Mouse (Mus musculus) right cerebral cortex, postnatal 10 days (tissue): Measurements from ENCODE around the gene Fntb.
"Not testable (repeated sequence)": the region's sequence is repeated elsewhere in the genome, so short reads cannot be mapped to it uniquely, and the experiment has no call there.

Experiments
- DNase-seq, 2 experiments: peaks; one replicate each; pipeline ENCODE4 v3.0.0; 2021; ENCODE audit warnings: low spot score in 2 of 2

The Fntb gene

DNA sequence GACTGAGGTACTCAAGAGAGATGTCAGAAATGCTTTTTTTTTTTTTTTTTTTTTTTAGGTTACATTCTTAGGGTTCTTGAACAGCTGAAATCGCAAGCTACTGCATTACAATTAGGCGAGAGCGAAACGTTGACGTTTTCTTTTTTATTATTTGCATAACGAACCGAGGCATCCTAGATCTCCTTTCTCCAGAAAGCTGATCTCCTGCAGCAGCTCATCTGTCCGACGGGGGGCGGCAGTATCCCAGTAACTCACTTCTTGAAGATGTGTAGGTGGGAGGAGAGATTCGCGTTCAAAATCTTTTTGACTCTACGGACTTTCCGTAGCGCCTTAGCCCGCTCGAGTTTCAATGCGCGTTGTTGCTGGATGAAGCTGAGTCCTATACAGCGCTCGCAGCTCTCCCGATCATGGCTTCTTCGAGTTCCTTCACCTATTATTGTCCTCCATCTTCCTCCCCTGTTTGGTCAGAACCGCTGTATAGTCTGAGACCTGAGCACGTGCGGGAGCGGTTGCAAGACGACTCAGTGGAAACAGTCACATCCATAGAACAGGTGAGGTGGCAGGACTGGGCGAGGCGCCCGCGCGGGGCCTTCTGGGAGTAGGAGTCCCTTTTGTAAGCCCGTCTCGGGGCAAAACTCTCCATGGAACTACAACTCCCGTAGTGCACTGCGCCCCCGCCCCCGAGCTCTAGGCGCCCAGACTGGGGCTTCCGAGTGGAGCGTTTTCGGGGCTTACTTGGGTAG is 71.9 kb downstream of the Fntb start:
- DNase-seq: peak; percentile 98 to 99

DNA sequence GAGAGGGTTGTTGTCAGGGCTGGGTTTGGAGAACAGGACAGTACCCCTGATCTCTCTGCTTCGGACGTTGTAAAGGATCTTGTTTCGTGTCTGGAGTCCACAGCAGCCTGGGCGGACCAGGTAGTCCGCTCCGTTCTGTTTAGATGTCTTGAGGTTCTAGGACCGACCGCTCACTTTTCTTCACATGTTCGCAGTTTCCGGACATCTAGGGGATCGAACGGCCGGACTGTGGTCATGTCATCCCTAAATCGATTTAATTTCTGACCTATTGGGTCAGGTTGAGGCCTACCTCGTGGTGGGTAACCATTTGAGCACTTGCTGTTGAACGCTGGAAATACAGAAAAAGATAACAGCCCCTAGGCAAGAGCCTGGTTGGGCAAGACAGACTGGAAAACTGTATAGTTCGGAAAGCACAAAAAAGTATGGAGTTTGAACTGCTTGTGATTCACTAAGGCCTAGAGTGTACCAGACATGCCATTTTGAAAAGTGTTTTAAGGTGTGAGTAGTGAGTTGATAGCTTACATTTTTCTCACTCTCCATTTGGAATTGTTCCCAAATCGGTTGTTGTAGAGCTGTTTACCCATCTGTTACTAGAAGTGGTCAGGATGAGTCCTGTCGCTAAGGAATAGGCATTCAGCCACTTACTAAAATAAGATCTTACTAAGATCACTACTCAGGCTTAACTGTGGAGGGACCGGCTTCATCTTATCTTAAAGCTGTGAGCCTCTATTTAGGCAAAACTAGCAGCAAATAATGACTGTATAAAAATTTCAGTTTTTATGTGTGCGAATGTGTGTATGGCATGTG is 72.7 kb downstream of the Fntb start:
- DNase-seq: no peak

DNA sequence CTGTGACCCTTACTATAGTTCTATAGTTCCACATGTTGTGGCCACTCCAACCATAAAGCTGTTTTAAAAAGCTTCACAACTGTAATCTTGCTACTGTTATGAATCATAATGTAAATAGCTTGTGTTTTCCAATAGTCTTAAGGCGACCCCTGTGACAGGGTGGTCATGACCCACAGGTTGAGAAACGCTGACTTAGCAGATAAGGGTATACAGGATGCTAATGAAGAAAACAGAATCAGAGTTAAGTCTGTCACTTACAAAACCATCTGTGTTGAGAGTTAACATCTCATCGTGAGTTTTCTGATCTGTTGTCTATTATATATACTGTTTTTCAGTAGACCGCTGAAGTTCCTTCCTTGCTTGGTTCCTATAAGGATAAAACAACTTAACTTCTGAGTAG is 73.9 kb downstream of the Fntb start:
- no peak for DNase-seq

DNA sequence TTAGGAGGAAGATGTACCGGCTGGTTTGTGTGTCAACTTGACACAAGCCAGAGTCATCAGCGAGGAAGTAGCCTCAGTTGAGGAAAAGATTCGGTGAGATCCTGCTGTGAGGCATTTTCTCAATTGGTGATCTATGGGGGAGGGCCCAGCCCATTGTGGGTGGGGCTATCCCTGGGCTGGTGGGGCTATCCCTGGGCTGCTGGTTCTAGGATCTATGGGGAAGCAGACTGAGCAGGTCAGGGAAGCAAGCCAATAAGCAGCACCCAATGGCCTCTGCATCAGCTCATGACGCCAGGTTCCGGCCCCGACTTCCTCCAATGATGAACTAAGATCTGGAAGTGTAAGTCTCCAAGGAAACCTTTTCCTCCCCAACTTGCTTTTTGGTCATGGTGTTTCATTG is 74.7 kb downstream of the Fntb start:
- no peak for DNase-seq

DNA sequence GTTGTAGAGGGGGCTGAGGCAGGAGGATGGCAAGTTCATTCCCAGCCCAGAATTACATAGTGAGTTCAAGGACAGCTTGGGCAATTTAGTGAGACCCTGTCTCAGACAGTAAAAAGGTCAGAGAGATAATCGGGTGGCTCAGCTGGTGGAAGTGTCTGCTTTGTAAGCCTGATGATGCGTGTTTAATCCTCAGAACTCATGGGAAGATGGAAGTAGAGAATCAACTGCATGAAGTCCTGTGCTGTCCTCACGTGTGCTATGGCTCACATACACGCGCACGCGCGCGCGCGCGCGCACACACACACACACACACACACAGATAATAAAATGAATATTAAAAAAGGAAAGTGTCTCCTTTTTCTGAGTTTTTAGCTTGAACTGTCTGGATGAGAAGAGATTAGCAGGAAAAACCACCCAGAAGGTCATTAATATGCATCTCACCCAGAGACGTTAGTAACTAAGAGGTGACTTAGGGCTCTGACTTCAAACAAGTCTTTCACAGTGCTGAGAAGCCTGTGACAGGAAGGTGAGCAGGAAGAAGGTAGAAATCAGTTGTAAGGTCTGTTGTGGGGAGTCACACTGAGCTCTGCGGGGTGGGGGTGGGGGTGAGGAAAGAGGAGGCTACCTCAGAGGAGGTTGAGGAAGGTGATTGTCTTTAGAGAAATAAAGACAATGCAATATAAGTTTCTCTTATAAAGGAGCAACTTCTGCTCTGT is 79.1 kb downstream of the Fntb start:
- no peak for DNase-seq

DNA sequence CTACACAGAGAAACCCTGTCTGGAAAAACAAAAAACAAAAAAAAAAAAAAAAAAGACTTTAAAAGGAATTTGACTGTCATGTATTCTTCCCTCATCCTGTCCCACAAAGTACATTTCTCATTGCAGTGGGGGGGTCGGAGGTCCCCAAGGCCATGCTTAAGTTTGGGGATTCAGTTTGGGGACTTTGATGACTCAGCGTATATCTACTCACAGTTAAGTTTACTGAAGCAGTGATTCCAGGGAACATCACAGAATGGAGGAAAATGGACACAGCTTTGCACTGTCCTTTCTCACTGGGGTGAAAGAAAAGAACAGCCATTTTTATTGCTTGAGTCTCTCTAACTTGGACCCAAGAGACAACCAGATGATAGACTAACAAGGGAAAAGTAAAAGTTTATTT is 87.0 kb downstream of the Fntb start:
- DNase-seq: no peak

DNA sequence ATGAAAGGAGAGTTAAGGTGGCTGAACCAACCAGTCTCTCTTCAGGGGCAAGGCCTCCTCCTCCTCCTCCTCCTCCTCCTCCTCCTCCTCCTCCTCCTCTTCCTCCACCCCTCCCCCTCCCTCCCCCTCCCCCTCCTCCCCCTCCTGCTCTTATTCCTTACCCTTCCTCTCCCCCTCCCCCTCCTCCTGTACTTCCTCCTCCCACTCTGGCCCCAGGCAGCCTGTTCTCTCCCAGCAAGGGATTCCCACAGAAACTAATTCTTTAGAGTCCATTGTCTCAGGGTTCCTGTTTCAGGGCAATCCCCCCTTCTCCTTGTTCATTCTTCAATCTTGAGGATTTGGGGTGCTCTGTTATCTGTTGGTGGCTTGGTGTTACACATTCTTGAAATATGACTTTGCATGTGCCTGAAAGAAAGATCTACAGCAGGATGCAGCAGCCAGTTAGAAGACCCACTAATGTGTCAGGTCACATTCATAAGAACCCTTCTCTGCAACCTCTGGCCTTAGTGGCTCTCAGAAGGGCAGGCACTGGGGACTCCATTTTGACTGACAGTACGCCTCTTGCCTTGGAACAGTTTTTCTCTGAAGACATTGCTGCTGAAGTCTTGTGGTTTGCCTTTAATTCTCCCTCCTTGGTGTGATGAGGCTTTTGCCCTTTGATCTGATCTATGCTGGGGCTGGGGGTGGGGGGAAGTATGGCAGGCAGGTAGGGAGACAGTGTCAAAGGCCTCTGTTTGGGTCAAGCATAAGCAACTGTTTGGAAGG is 88.2 kb downstream of the Fntb start:
- DNase-seq: no peak

DNA sequence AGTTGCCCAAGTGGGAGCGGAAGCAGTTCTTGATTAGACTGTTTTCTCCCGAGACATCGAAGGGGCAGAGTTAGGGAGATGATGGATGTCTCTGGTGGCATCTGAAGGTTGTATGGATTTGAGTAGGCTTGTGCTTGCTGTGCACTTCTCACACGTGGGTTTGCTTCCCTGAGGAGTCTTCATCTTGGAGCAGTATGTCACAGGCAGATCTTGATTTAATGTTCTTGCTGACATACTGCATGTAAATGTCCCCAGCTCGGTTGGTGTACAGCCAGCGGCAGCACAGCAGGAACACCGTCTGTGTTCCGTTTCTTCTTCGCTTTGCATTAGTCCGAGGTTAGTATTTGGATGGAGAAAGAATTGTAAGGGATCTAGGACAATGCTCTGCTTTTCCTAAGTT is 91.7 kb downstream of the Fntb start:
- no peak for DNase-seq

DNA sequence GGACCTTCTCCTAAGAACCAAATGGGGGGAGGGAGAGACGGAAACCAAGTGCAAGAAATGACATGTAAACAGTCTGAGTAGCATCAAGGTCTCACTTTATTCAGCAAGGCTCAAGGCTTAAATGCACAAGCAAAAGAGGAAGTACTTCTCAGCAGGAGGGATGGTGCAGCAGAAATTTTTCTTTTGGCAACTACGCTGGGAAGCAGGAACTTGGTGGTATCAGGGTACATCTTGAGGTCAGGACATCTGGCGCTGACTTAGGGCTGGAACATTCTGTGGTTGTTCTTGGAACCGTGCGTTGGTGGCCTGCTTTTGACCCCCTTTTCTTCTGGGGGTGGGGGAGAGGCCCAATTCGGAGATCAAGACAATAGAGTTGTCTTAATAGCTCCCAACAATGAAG is 93.4 kb downstream of the Fntb start:
- not testable (repeated sequence) for DNase-seq

DNA sequence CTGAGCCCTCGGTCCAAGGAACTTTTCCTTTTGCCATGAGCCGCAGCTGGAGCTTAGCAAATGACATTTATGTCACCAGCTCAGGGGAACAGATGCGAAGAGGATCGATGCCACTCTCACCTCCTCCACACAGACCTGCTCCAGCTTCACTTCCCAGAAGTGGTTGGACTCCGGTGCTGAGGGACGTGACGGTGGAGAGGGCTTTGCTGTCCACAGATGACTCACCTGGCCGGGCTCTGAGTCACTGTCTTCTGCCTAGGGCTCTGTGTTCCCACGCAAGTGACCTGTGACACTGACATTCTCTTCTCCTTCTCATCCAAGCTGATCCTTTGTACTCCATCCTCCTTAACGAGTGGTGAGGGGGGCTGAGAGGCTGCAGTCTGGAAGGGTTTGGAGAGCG is 98.3 kb downstream of the Fntb start:
- no peak for DNase-seq

DNA sequence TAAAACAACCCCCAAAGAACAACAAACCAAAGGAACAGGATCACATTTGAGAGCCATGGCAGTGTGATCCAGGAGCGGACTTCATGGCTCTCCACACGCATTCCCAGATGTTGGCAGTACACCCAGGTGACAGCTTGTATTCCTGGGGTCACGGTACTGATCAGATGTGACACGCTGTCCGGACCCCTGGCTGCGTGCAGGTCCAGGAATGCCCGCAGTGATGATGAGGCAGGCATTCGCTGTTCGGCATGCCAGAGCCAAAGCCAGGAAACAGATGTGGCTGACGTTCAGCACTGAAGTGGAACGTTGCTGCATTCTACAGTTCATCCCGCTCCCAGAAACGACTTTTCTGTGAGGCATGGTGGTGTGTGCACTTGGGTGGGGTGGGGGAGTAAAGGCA is 99.9 kb downstream of the Fntb start:
- DNase-seq: no peak

DNA sequence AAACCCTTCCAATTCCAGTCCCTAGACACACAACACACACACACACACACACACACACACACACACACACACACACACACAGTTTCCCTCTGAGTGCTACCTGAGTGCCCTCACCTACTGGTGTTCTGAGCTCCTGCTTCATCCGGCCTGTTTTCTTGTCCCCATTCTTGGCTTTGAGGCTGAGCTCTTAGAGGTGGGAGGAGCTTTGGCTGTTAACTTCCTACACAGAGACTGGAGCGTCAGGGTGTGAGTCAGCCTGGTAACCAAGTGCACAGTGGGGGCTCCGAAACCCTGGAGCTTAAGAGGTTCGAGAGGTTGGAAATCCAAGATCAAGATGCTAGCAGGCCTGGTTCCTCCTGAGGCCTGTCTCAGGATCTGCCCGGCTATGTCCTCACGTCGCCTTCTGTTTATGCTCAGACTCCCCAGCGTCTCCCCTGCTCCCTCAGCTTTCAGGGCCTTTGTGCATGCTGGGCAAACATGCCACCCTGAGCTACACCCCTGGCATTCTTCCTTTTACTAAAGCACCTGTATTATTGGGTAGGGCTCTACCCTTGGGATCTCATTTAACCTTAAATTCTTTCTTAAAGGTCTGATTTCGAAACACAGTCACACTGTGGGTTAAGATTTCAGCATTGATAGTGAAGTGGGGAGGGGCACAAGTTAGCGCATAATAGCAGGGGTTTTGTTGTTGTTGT is 102.3 kb downstream of the Fntb start:
- DNase-seq: peak in 1 of 2 experiments; percentile 36

DNA sequence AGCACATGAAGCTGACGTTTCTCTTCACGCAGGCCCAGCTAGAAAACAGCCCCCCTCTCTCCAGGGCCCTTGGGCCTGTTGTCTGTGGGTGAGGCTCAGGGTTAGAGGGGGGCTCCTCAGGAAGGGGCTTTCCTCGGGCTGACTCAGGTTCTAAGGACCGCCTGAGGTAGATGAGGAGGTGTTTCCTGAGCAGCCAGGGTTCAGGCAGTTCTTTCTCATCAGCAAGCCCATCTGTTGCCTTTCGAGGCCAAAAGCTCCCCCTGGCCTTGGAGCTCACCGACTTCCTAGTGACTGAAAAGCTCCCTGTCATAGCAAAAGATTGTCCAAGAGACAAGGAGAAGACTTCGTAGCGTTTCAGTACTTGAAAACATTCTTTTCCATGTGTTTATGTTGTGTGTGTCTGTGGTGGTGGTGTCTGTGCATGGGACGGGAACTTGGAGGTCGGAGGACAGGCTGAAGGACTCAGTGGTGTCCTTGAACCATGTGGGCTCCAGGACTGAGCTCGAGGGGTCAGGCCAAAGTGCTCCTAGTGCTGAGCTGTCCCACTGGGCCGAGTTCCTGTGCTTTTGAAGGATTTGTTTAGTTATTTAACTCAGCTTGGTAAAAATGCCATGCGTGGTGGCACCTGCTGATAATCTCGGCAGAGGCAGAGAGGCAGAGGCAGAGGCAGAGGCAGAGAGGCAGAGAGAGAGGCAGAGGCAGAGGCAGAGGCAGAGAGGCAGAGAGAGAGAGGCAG is 103.2 kb downstream of the Fntb start:
- DNase-seq: no peak

DNA sequence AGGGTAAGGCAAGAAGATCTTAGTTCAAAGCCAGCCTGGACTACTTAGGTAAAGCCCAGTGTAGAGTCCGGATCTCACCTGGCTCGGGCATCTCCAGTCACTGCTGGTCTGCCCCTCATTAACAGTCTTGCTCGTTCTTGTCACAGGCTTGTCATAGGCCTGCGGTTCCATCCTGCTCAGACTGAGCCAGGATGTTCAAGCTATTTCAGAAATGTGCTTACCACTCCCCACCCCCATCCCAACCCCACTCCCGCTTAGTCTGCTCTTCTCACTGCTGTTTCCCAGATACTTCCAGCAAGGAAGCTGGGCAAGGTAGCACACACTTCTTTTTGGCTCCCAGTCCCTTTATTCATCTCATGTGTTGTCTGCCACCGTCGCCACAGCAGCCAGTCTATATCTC is 104.2 kb downstream of the Fntb start:
- no peak for DNase-seq

DNA sequence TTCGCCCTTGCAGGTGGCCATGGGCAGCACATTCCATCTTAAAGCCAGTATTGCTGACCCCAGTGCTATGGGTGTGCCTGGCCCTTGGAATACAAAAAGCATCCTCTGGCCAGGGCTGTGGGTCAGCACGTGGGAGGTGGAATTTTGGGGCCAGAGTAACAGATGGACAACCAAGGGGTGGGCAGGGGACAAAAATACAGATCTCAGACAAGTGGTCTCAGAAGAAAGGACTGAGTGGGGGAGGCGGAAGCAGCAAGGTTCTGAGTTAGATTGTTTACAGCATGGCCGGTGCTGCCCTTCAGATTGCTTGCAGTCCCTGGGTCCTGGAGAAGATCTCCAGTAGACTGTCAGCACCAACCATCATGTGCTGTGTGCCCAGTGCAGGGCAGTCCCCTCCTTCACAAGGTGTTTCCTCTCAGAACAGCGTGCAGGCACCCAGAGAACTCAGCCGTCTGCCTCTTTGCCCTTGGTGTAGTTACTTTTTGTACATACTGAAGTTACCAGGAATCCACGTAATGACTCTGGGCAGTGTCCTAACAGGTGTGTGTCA is 107.5 kb downstream of the Fntb start:
- DNase-seq: no peak

DNA sequence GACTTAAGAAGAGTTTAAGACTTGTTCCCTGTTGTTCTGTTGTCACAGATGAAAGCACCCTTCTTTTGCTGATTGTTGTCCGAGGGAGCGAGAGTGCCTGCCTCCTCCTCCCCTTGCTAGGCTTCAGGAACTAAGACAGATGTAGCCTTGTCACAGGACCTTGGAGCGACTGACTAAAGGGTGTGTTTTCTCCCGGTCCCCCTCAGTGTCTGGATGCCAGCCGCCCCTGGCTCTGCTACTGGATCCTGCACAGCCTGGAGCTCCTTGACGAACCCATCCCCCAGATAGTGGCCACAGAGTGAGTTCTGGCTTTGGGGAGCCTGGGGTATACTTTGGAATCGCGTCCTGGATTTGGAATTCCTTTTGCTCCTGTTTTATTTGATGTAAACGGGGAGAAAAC is 109.4 kb downstream of the Fntb start:
- no peak for DNase-seq

DNA sequence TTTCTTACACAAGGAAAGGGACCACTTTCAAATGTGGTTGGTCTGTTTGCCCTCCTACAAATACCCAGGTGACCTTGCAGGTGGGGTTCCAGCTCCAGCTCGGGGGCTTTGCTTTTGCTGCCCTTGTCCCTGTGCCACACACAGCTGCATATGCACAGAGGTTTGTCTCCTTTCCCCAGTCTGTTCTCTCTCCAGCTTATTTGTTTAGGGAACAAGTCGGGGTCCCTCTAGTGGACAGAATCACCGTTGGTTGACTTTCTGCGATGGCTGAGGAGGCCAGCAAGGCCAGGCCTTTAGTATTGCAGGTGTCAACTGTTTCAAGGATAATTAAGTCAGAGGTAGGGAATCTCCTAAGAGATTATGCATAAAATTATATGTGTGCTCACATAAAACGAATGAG is 113.9 kb downstream of the Fntb start:
- peak; percentile 43 to 65 for DNase-seq

DNA sequence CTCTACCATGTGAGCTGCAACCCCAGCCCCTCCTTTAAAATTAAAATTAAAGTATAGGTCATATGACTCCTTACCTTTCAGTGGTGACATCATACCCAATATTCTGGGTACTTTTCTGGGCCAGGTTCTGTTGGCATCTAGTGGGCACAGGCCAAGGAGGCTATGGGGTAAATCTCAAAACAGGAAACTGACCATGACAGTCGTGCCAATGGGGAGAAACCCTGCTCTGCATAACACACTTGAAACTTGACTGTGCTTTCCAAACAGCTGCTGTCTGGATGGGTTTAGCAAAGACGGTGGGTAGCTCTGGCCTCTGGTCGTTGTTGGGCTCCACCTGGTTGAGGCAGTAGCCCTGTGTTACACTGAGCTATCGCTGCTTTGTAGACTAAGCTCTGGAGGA is 114.7 kb downstream of the Fntb start:
- DNase-seq: no peak

DNA sequence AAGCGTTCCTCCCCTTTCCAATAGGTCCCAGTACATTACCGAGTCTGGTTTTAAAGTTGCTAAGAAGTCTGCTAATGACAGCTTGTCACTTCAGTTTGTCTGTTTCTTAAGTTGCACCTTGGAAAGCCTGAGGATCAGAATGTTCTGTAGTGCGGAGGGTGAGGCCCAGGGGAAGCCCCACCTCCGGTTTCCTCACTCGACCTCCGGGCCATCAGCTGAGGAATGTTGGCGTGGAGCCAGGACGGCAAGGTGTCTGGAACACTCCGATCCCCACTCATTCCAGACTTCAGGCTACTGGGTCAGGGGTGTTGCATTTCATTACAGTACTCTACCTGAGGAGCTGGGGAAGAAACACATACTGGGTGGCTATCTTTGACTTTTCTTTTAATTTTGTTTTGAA is 118.4 kb downstream of the Fntb start:
- peak in 1 of 2 experiments; percentile 39 for DNase-seq

DNA sequence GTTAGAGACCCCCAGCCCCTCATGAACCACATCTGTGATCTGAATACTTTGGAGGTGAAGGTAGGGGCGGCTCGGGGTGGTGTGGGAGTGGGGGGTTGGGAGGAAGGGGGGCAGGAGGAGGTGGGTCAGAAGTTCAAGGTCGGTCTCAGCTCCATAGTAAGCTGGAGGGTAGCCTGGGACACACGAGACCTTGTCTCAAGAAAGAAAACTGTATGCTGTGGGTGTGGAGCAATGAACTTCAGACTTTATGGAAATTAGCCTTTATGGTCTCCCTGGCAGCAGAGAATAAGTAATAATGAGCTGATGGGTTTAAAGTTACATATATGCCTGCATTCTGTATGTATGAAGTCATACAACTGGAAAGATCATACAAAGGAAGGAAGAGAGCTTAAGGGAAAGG is 119.7 kb downstream of the Fntb start:
- no peak for DNase-seq
